Mouse (Mus musculus): ENCODE data around the gene Mcm3. TPM values are rescaled to one million over a fixed set of nuclear protein-coding genes. Genes with fewer than 3 reads are reported as not detected.

Mcm3 gene
- 310 and 324 TPM in 2 replicates for polyA plus RNA-seq (2016; fragmentation: Nextera tagmentation; extraction: Ambion mirVana)

- peak within 1 kb of the TSS; percentile 83 for H3K4me3 ChIP-seq
- peaks cover 35% of the 10 kb centered on the region for H3K4me1 ChIP-seq
- peak; percentile 93 for DNase-seq (ENCODE audit: extremely low spot score, low spot score)
- WGBS: under 1% methylated on average over 52 of the region's 52 CpGs
- peaks cover 36% of the 10 kb centered on the region for H3K36me3 ChIP-seq (replicated peaks)
- H3K27ac ChIP-seq: peak within 1 kb of the TSS; percentile 96
- no peaks in the 10 kb centered on the region for H3K9me3 ChIP-seq
- no peaks in the 10 kb centered on the region for H3K27me3 ChIP-seq (ENCODE audit: poor library complexity, severe bottlenecking)
These were observed at the start of gene Mcm3 for GRCm38 (mm10) chr1:20819771-20820605. Mcm3 (minus strand) TSS chr1:20820312.

GRCm38 (mm10) chr1:20868036-20868435 lies 47.9 kb upstream of the Mcm3 start:
- H3K27ac ChIP-seq: peak overlapping the region; percentile 82
- no peaks in the 10 kb centered on the region for H3K27me3 ChIP-seq (ENCODE audit: poor library complexity, severe bottlenecking)
- no peak for DNase-seq (ENCODE audit: extremely low spot score, low spot score)
- no peak overlapping the region; the same call in 1 of the 2 replicates for H3K4me3 ChIP-seq
- no peaks in the 10 kb centered on the region for H3K9me3 ChIP-seq
- 37% methylated on average over 9 of the region's 9 CpGs for WGBS
- no peaks in the 10 kb centered on the region for H3K36me3 ChIP-seq (replicated peaks)
- H3K4me1 ChIP-seq: peaks cover 23% of the 10 kb centered on the region

GRCm38 (mm10) chr1:20867241-20867902 lies 47.3 kb upstream of the Mcm3 start:
- H3K27ac ChIP-seq: peak overlapping the region; percentile 82
- H3K9me3 ChIP-seq: no peaks in the 10 kb centered on the region
- no peaks in the 10 kb centered on the region for H3K27me3 ChIP-seq (ENCODE audit: poor library complexity, severe bottlenecking)
- no peak overlapping the region for H3K4me3 ChIP-seq
- H3K4me1 ChIP-seq: peaks cover 23% of the 10 kb centered on the region
- 33% methylated on average over 8 of the region's 8 CpGs for WGBS
- H3K36me3 ChIP-seq (replicated peaks): no peaks in the 10 kb centered on the region
- peak; percentile 23 for DNase-seq (ENCODE audit: extremely low spot score, low spot score)

- H3K27ac ChIP-seq: no peak overlapping the region
- H3K36me3 ChIP-seq (replicated peaks): no peaks in the 10 kb centered on the region
- peaks cover 19% of the 10 kb centered on the region for H3K4me1 ChIP-seq
- WGBS: 78% methylated on average over 5 of the region's 5 CpGs
- H3K27me3 ChIP-seq (ENCODE audit: poor library complexity, severe bottlenecking): no peaks in the 10 kb centered on the region
- DNase-seq (ENCODE audit: extremely low spot score, low spot score): no peak
- H3K4me3 ChIP-seq: no peak overlapping the region
- H3K9me3 ChIP-seq: no peaks in the 10 kb centered on the region
These were observed 43.5 kb upstream of the Mcm3 start for GRCm38 (mm10) chr1:20863452-20864172.

- 95% methylated on average over 3 of the region's 3 CpGs for WGBS
- no peaks in the 10 kb centered on the region for H3K27me3 ChIP-seq (ENCODE audit: poor library complexity, severe bottlenecking)
- H3K4me1 ChIP-seq: peaks cover 2% of the 10 kb centered on the region
- no peak overlapping the region for H3K4me3 ChIP-seq
- no peak for DNase-seq (ENCODE audit: extremely low spot score, low spot score)
- no peak overlapping the region for H3K27ac ChIP-seq
- H3K36me3 ChIP-seq (replicated peaks): no peaks in the 10 kb centered on the region
- H3K9me3 ChIP-seq: no peaks in the 10 kb centered on the region
These were observed 41.8 kb upstream of the Mcm3 start for GRCm38 (mm10) chr1:20861865-20862264.

GRCm38 (mm10) chr1:20860775-20861174 lies 40.7 kb upstream of the Mcm3 start:
- 80% methylated on average over 3 of the region's 3 CpGs for WGBS
- no peaks in the 10 kb centered on the region for H3K4me1 ChIP-seq
- DNase-seq (ENCODE audit: extremely low spot score, low spot score): no peak
- no peak overlapping the region for H3K4me3 ChIP-seq
- no peak overlapping the region for H3K27ac ChIP-seq
- H3K36me3 ChIP-seq (replicated peaks): no peaks in the 10 kb centered on the region
- no peaks in the 10 kb centered on the region for H3K27me3 ChIP-seq (ENCODE audit: poor library complexity, severe bottlenecking)
- no peaks in the 10 kb centered on the region for H3K9me3 ChIP-seq

GRCm38 (mm10) chr1:20856924-20857902 lies 37.1 kb upstream of the Mcm3 start:
- Histone ChIP-seq H3K27me3 (ENCODE audit: poor library complexity, severe bottlenecking) (no peaks in the 10 kb centered on the region), H3K36me3 (replicated peaks) (no peaks in the 10 kb centered on the region), H3K4me3 (no peak overlapping the region), H3K4me1 (no peaks in the 10 kb centered on the region), H3K9me3 (peaks cover 5% of the 10 kb centered on the region; the same call in 1 of the 2 replicates), H3K27ac (no peak overlapping the region)
- DNase-seq (ENCODE audit: extremely low spot score, low spot score): no peak
- WGBS: 87% methylated on average over 7 of the region's 7 CpGs

GRCm38 (mm10) chr1:20839911-20840310 lies 19.8 kb upstream of the Mcm3 start:
- no peak for DNase-seq (ENCODE audit: extremely low spot score, low spot score)
- H3K4me3 ChIP-seq: no peak overlapping the region
- H3K27me3 ChIP-seq (ENCODE audit: poor library complexity, severe bottlenecking): no peaks in the 10 kb centered on the region
- WGBS: 81% methylated on average over 3 of the region's 3 CpGs
- no peaks in the 10 kb centered on the region for H3K36me3 ChIP-seq (replicated peaks)
- H3K9me3 ChIP-seq: no peaks in the 10 kb centered on the region
- H3K27ac ChIP-seq: no peak overlapping the region
- H3K4me1 ChIP-seq: peaks cover 9% of the 10 kb centered on the region

- no peaks in the 10 kb centered on the region for H3K4me1 ChIP-seq
- no peak overlapping the region for H3K4me3 ChIP-seq
- no peaks in the 10 kb centered on the region for H3K9me3 ChIP-seq
- 94% methylated on average over 3 of the region's 3 CpGs for WGBS
- H3K36me3 ChIP-seq (replicated peaks): no peaks in the 10 kb centered on the region
- H3K27me3 ChIP-seq (ENCODE audit: poor library complexity, severe bottlenecking): no peaks in the 10 kb centered on the region
- DNase-seq (ENCODE audit: extremely low spot score, low spot score): no peak
- no peak overlapping the region for H3K27ac ChIP-seq
These were observed 16.5 kb upstream of the Mcm3 start for GRCm38 (mm10) chr1:20836551-20837125.

GRCm38 (mm10) chr1:20833141-20833511 lies 13.0 kb upstream of the Mcm3 start:
- Histone ChIP-seq H3K27me3 (ENCODE audit: poor library complexity, severe bottlenecking) (no peaks in the 10 kb centered on the region), H3K9me3 (no peaks in the 10 kb centered on the region), H3K4me3 (no peak overlapping the region), H3K4me1 (no peaks in the 10 kb centered on the region), H3K36me3 (replicated peaks) (no peaks in the 10 kb centered on the region), H3K27ac (no peak overlapping the region)
- WGBS: 72% methylated on average over 4 of the region's 4 CpGs
- DNase-seq (ENCODE audit: extremely low spot score, low spot score): no peak

- Histone ChIP-seq H3K36me3 (replicated peaks) (no peaks in the 10 kb centered on the region), H3K27me3 (ENCODE audit: poor library complexity, severe bottlenecking) (no peaks in the 10 kb centered on the region), H3K4me3 (no peak overlapping the region), H3K27ac (no peak overlapping the region), H3K9me3 (no peaks in the 10 kb centered on the region), H3K4me1 (no peaks in the 10 kb centered on the region)
- no peak for DNase-seq (ENCODE audit: extremely low spot score, low spot score)
- 81% methylated on average over 5 of the region's 5 CpGs for WGBS
These were observed 12.5 kb upstream of the Mcm3 start for GRCm38 (mm10) chr1:20832473-20833140.
